In the genomic region with DNA sequence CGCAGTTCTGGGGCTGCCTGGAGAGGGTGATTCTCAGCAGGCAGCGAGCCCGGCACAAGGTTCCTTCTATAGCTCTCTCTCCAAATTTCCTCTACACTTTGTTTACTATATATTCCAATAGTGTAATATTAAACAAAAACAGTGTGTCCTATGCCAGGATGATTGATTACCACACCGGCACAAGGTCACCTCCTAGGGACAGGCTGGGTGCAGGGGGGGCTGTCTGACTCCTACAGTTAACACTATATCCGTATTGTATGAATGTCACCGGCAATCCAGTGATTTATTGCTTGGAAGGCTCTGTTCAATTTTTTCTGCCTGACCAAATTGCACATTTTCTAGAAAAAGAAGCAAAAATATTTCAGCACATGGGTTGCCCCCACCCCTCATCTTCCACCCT, we compare ENCODE assay signal across 20 mouse cellular contexts.
DNase-seq lines count a peak whose midpoint lies in the region; ATAC-seq lines count a peak whose summit lies in the region.
"Had no signal": no experiment of that assay in that cellular context is flagged by ENCODE, and none has a peak within 500 bp of the region (broad histone marks: within the 10 kb centered on the region; RNA-seq: fewer than 3 reads in every experiment).

No protein-coding gene starts in this region.

- no peaks in the 10 kb centered on the region for H3K9me3 ChIP-seq in limb, embryonic 11.5 days (ENCODE audit: control insufficient read depth, low read length)
- no peaks in the 10 kb centered on the region for H3K9me3 ChIP-seq in limb, embryonic 10.5 days (replicated peaks)
- no peaks in the 10 kb centered on the region for H3K9me3 ChIP-seq in hindbrain, embryonic 11.5 days (ENCODE audit: control insufficient read depth, low read length)
- H3K9me3 ChIP-seq in hindbrain, embryonic 13.5 days: no peaks in the 10 kb centered on the region
- H3K9me3 ChIP-seq: embryonic facial prominence, embryonic 13.5 days; forebrain, embryonic 12.5 days; heart, embryonic 15.5 days had no signal

- peaks cover 4% of the 10 kb centered on the region for H3K4me1 ChIP-seq in limb, embryonic 11.5 days (ENCODE audit: control insufficient read depth, insufficient read depth, low read length)
- peaks cover 27% of the 10 kb centered on the region for H3K4me1 ChIP-seq in limb, embryonic 10.5 days
- no peaks in the 10 kb centered on the region for H3K4me1 ChIP-seq in hindbrain, embryonic 11.5 days (replicated peaks; ENCODE audit: control insufficient read depth, insufficient read depth, low read length)
- peaks cover 27% of the 10 kb centered on the region for H3K4me1 ChIP-seq in hindbrain, embryonic 13.5 days (replicated peaks)
- H3K4me1 ChIP-seq: forebrain, embryonic 12.5 days; heart, embryonic 15.5 days had no signal

- no peak overlapping the region for H3K9ac ChIP-seq in limb, embryonic 11.5 days (ENCODE audit: low read length)
- no peak overlapping the region for H3K9ac ChIP-seq in hindbrain, embryonic 11.5 days (ENCODE audit: low read depth, low read length)
- 0 out of 2 replicates have a peak overlapping the region, but pooled peaks have one; percentile 5 for H3K9ac ChIP-seq in hindbrain, embryonic 13.5 days
- H3K9ac ChIP-seq: embryonic facial prominence, embryonic 13.5 days; forebrain, embryonic 12.5 days; heart, embryonic 15.5 days had no signal

- no peaks in the 10 kb centered on the region; the same call in 1 of the 2 replicates for H3K27me3 ChIP-seq in limb, embryonic 11.5 days (ENCODE audit: control insufficient read depth, insufficient read depth, low read length)
- peaks cover 40% of the 10 kb centered on the region for H3K27me3 ChIP-seq in limb, embryonic 10.5 days (ENCODE audit: low read depth, poor library complexity, severe bottlenecking)
- H3K27me3 ChIP-seq in hindbrain, embryonic 11.5 days (ENCODE audit: control insufficient read depth, insufficient read depth, low read length): 0 out of 2 replicates have a peak, but pooled peaks cover 4% of the 10 kb centered on the region
- H3K27me3 ChIP-seq in hindbrain, embryonic 13.5 days: peaks cover 7% of the 10 kb centered on the region; the same call in 1 of the 2 replicates

- 67% methylated on average over 6 of the region's 6 CpGs for WGBS in limb, embryonic 11.5 days
- WGBS in limb, embryonic 10.5 days: 86% methylated on average over 6 of the region's 6 CpGs
- WGBS in hindbrain, embryonic 11.5 days: 51% methylated on average over 6 of the region's 6 CpGs
- 42% methylated on average over 6 of the region's 6 CpGs for WGBS in hindbrain, embryonic 13.5 days

- H3K36me3 ChIP-seq in limb, embryonic 11.5 days (ENCODE audit: control insufficient read depth, insufficient read depth, low read length): no peaks in the 10 kb centered on the region
- H3K36me3 ChIP-seq in limb, embryonic 10.5 days: no peaks in the 10 kb centered on the region
- no peaks in the 10 kb centered on the region for H3K36me3 ChIP-seq in hindbrain, embryonic 11.5 days (ENCODE audit: control insufficient read depth, insufficient read depth, low read length)
- no peaks in the 10 kb centered on the region for H3K36me3 ChIP-seq in hindbrain, embryonic 13.5 days
- H3K36me3 ChIP-seq: embryonic facial prominence, embryonic 13.5 days; forebrain, embryonic 12.5 days; heart, embryonic 15.5 days had no signal

- no peak overlapping the region for H3K4me3 ChIP-seq in limb, embryonic 11.5 days (ENCODE audit: low read depth, low read length)
- no peak overlapping the region for H3K4me3 ChIP-seq in limb, embryonic 10.5 days
- H3K4me3 ChIP-seq in hindbrain, embryonic 11.5 days (ENCODE audit: low read depth, low read length): no peak overlapping the region
- no peak overlapping the region for H3K4me3 ChIP-seq in hindbrain, embryonic 13.5 days
- H3K4me3 ChIP-seq: embryonic facial prominence, embryonic 13.5 days; forebrain, embryonic 12.5 days; heart, embryonic 15.5 days had no signal

- ATAC-seq in limb, embryonic 11.5 days (ENCODE audit: insufficient number of reproducible peaks, low FRiP score, low TSS enrichment, low read depth): no peak
- ATAC-seq in hindbrain, embryonic 11.5 days (ENCODE audit: low FRiP score): no peak
- no peak for ATAC-seq in hindbrain, embryonic 13.5 days (ENCODE audit: low FRiP score)
- ATAC-seq: forebrain, embryonic 16.5 days had no signal

- DNase-seq in limb, embryonic 11.5 days (ENCODE audit: low spot score): peak; percentile 30
- no peak for DNase-seq in limb, embryonic 10.5 days (ENCODE audit: low spot score)
- peak; percentile 43 for DNase-seq in hindbrain, embryonic 11.5 days (ENCODE audit: low spot score)
- DNase-seq in mesoderm, embryonic 11.5 days (ENCODE audit: low read depth, low spot score): peak; percentile 36
- no peak for DNase-seq in cerebellum, postnatal 10 days
- DNase-seq in spleen, adult 12 weeks (ENCODE audit: low spot score): no peak
- DNase-seq: adrenal gland, adult 2 months; adrenal gland, postnatal 25 days; cerebellum, adult 18-20 months; cerebellum, adult 9-11 months; gastrocnemius, postnatal 36 days; heart, adult 18-20 months; heart, postnatal 14 days; kidney, adult 11 months had no signal

- no peak overlapping the region for H3K27ac ChIP-seq in limb, embryonic 11.5 days (replicated peaks; ENCODE audit: low read depth, low read length)
- H3K27ac ChIP-seq in limb, embryonic 10.5 days: no peak overlapping the region
- H3K27ac ChIP-seq in hindbrain, embryonic 11.5 days (ENCODE audit: low read depth, low read length): no peak overlapping the region
- peak overlapping the region; percentile 60 for H3K27ac ChIP-seq in hindbrain, embryonic 13.5 days
- H3K27ac ChIP-seq: embryonic facial prominence, embryonic 13.5 days; forebrain, embryonic 12.5 days; heart, embryonic 15.5 days had no signal

- no peak overlapping the region for H3K4me2 ChIP-seq in limb, embryonic 11.5 days (ENCODE audit: low read depth, severe bottlenecking)
- no peak overlapping the region for H3K4me2 ChIP-seq in hindbrain, embryonic 11.5 days (replicated peaks; ENCODE audit: low read depth, low read length)
- no peak overlapping the region for H3K4me2 ChIP-seq in hindbrain, embryonic 13.5 days
- H3K4me2 ChIP-seq: embryonic facial prominence, embryonic 13.5 days; forebrain, embryonic 12.5 days; heart, embryonic 11.5 days; heart, embryonic 15.5 days had no signal

Comparison
In these comparisons a context has a peak if more than half of its experiments do, and no peak if none do; other contexts are left out.
1. DNase-seq: peak in limb, embryonic 11.5 days (single experiment), hindbrain, embryonic 11.5 days (single experiment) and mesoderm, embryonic 11.5 days (single experiment); none in limb, embryonic 10.5 days (single experiment), cerebellum, postnatal 10 days (0 of 2) and spleen, adult 12 weeks (single experiment).